Mouse (Mus musculus): ENCODE data around the gene B4galt2. TPM values are rescaled to one million over a fixed set of nuclear protein-coding genes. Genes with fewer than 3 reads are reported as not detected.

Gene B4galt2
- polyA plus RNA-seq, 1 experiment, result not detected

- H3K4me1 ChIP-seq (ENCODE audit: control insufficient read depth, insufficient read depth, low read length), result no peaks in the 10 kb centered on the region
- 86% methylated on average over 5 of the region's 5 CpGs for WGBS
- no peak overlapping the region for H3K27ac ChIP-seq (ENCODE audit: insufficient read depth, low read depth, low read length)
- H3K4me3 ChIP-seq (ENCODE audit: insufficient read depth, low read depth, low read length), result no peak overlapping the region
- TF ChIP-seq POLR2A (IDR thresholded peaks at IDR 0.05; ENCODE audit: insufficient read depth, low read depth, low read length), result no peak
- no peak for TF ChIP-seq CTCF (IDR thresholded peaks at IDR 0.05; ENCODE audit: insufficient read depth, low read depth, low read length)
These were observed 35.5 kb upstream of the B4galt2 start for GRCm38 (mm10) chr4:117918762-117919161.

- TF ChIP-seq POLR2A (IDR thresholded peaks at IDR 0.05; ENCODE audit: insufficient read depth, low read depth, low read length), result no peak
- no peak for TF ChIP-seq CTCF (IDR thresholded peaks at IDR 0.05; ENCODE audit: insufficient read depth, low read depth, low read length)
- H3K4me1 ChIP-seq (ENCODE audit: control insufficient read depth, insufficient read depth, low read length), result peaks cover 2% of the 10 kb centered on the region; the same call in 1 of the 2 replicates
- 44% methylated on average over 3 of the region's 3 CpGs for WGBS
- no peak overlapping the region for H3K4me3 ChIP-seq (ENCODE audit: insufficient read depth, low read depth, low read length)
- H3K27ac ChIP-seq (ENCODE audit: insufficient read depth, low read depth, low read length), result no peak overlapping the region
These were observed 35.0 kb upstream of the B4galt2 start for GRCm38 (mm10) chr4:117918261-117918660.

GRCm38 (mm10) chr4:117917847-117918246 lies 34.6 kb upstream of the B4galt2 start:
- H3K4me3 ChIP-seq (ENCODE audit: insufficient read depth, low read depth, low read length), result no peak overlapping the region
- 93% methylated on average over 4 of the region's 4 CpGs for WGBS
- TF ChIP-seq CTCF (IDR thresholded peaks at IDR 0.05; ENCODE audit: insufficient read depth, low read depth, low read length), result no peak

GRCm38 (mm10) chr4:117917402-117917801 lies 34.1 kb upstream of the B4galt2 start:
- WGBS, result 94% methylated on average over 4 of the region's 4 CpGs
- TF ChIP-seq POLR2A (IDR thresholded peaks at IDR 0.05; ENCODE audit: insufficient read depth, low read depth, low read length), result no peak
- no peak for TF ChIP-seq CTCF (IDR thresholded peaks at IDR 0.05; ENCODE audit: insufficient read depth, low read depth, low read length)
- Histone ChIP-seq H3K4me1 (ENCODE audit: control insufficient read depth, insufficient read depth, low read length) (peaks cover 10% of the 10 kb centered on the region), H3K4me3 (ENCODE audit: insufficient read depth, low read depth, low read length) (no peak overlapping the region), H3K27ac (ENCODE audit: insufficient read depth, low read depth, low read length) (no peak overlapping the region)

More at GRCm38 (mm10) chr4:117917847-117918246, 34.6 kb upstream of the B4galt2 start:
- Histone ChIP-seq H3K4me1 (ENCODE audit: control insufficient read depth, insufficient read depth, low read length) (peaks cover 5% of the 10 kb centered on the region; the same call in 1 of the 2 replicates), H3K27ac (ENCODE audit: insufficient read depth, low read depth, low read length) (no peak overlapping the region)

GRCm38 (mm10) chr4:117916386-117916785 lies 33.1 kb upstream of the B4galt2 start:
- Histone ChIP-seq H3K4me1 (ENCODE audit: control insufficient read depth, insufficient read depth, low read length) (peaks cover 19% of the 10 kb centered on the region), H3K4me3 (ENCODE audit: insufficient read depth, low read depth, low read length) (no peak overlapping the region), H3K27ac (ENCODE audit: insufficient read depth, low read depth, low read length) (no peak overlapping the region)
- TF ChIP-seq POLR2A (IDR thresholded peaks at IDR 0.05; ENCODE audit: insufficient read depth, low read depth, low read length), result no peak
- no peak for TF ChIP-seq CTCF (IDR thresholded peaks at IDR 0.05; ENCODE audit: insufficient read depth, low read depth, low read length)
- WGBS, result 83% methylated on average over 5 of the region's 5 CpGs

- peak overlapping the region; percentile 81 for H3K4me3 ChIP-seq (ENCODE audit: insufficient read depth, low read depth, low read length)
- peaks cover 19% of the 10 kb centered on the region for H3K4me1 ChIP-seq (ENCODE audit: control insufficient read depth, insufficient read depth, low read length)
- peak overlapping the region; percentile 17; the same call in 1 of the 2 replicates for H3K27ac ChIP-seq (ENCODE audit: insufficient read depth, low read depth, low read length)
- WGBS, result 1% methylated on average over 19 of the region's 19 CpGs
- TF ChIP-seq CTCF (IDR thresholded peaks at IDR 0.05; ENCODE audit: insufficient read depth, low read depth, low read length), result no peak
- no peak for TF ChIP-seq POLR2A (IDR thresholded peaks at IDR 0.05; ENCODE audit: insufficient read depth, low read depth, low read length)
These were observed 32.3 kb upstream of the B4galt2 start for GRCm38 (mm10) chr4:117915489-117916105.

GRCm38 (mm10) chr4:117914591-117915442 lies 31.5 kb upstream of the B4galt2 start, which contains the start of gene Ipo13:
Gene Ipo13 (minus strand): TSS chr4:117914999.
- peak within 1 kb of the TSS; percentile 92 for H3K27ac ChIP-seq (ENCODE audit: insufficient read depth, low read depth, low read length)
- TF ChIP-seq POLR2A (IDR thresholded peaks at IDR 0.05; ENCODE audit: insufficient read depth, low read depth, low read length), result peak; percentile 85
- TF ChIP-seq CTCF (IDR thresholded peaks at IDR 0.05; ENCODE audit: insufficient read depth, low read depth, low read length), result 0 out of 2 replicates have a peak, but pooled peaks have one; percentile 2
- peak within 1 kb of the TSS; percentile 81 for H3K4me3 ChIP-seq (ENCODE audit: insufficient read depth, low read depth, low read length)
- WGBS, result under 1% methylated on average over 61 of the region's 61 CpGs
- H3K4me1 ChIP-seq (ENCODE audit: control insufficient read depth, insufficient read depth, low read length), result peaks cover 19% of the 10 kb centered on the region

- TF ChIP-seq POLR2A (IDR thresholded peaks at IDR 0.05; ENCODE audit: insufficient read depth, low read depth, low read length), result no peak
- TF ChIP-seq CTCF (IDR thresholded peaks at IDR 0.05; ENCODE audit: insufficient read depth, low read depth, low read length), result no peak
- Histone ChIP-seq H3K4me1 (ENCODE audit: control insufficient read depth, insufficient read depth, low read length) (peaks cover 19% of the 10 kb centered on the region), H3K27ac (ENCODE audit: insufficient read depth, low read depth, low read length) (peak overlapping the region; percentile 92), H3K4me3 (ENCODE audit: insufficient read depth, low read depth, low read length) (peak overlapping the region; percentile 81)
- WGBS, result 2% methylated on average over 8 of the region's 8 CpGs
These were observed 30.7 kb upstream of the B4galt2 start for GRCm38 (mm10) chr4:117914031-117914430.

GRCm38 (mm10) chr4:117913421-117913820 lies 30.1 kb upstream of the B4galt2 start:
- peak overlapping the region; percentile 81 for H3K4me3 ChIP-seq (ENCODE audit: insufficient read depth, low read depth, low read length)
- TF ChIP-seq POLR2A (IDR thresholded peaks at IDR 0.05; ENCODE audit: insufficient read depth, low read depth, low read length) (no peak), CTCF (IDR thresholded peaks at IDR 0.05; ENCODE audit: insufficient read depth, low read depth, low read length) (no peak)
- peaks cover 19% of the 10 kb centered on the region for H3K4me1 ChIP-seq (ENCODE audit: control insufficient read depth, insufficient read depth, low read length)
- H3K27ac ChIP-seq (ENCODE audit: insufficient read depth, low read depth, low read length), result peak overlapping the region; percentile 92
- WGBS, result 16% methylated on average over 3 of the region's 3 CpGs

All from olfactory bulb, adult 2 months (tissue).